Comparison of ENCODE assay signal across 28 mouse cellular contexts in the genomic region with DNA sequence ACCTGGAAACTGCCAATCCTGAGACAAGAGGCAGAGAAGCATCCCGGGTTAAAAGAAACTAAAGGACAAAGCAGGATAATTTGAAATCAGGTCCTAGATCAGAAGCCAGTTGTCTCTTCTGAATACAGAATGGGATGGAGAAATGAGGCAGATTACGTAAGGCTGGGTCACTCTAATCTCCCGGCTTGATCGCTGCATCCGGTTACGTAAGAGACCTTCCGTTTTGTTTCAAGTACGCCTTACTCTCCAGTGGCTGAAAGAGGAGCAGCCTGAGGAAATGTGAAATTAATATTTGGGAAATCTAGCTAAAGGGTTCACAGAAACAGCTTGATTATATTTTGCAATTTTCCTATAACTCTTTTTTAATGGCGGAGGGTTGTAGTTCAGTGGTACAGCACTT. TPM values are rescaled to one million over a fixed set of nuclear protein-coding genes. Genes with fewer than 3 reads are reported as not detected.
DNase-seq lines count a peak whose midpoint lies in the region; ATAC-seq and TF ChIP-seq lines count a peak whose summit lies in the region.
"Had no signal": no experiment of that assay in that cellular context is flagged by ENCODE, and none has a peak within 500 bp of the region (broad histone marks: within the 10 kb centered on the region; RNA-seq: fewer than 3 reads in every experiment).

No protein-coding gene starts in this region.

- no peak for TF ChIP-seq POLR2A in bone marrow macrophage, adult 2 months (IDR thresholded peaks at IDR 0.05; ENCODE audit: borderline replicate concordance, low read depth, low read length)

- 0 out of 2 replicates have a peak overlapping the region, but pooled peaks have one; percentile 7 for H3K4me2 ChIP-seq in liver, embryonic 15.5 days
- no peak overlapping the region for H3K4me2 ChIP-seq in liver, embryonic 11.5 days
- H3K4me2 ChIP-seq: embryonic facial prominence, embryonic 13.5 days; forebrain, embryonic 12.5 days; intestine, embryonic 15.5 days; midbrain, embryonic 12.5 days had no signal

- H3K9me3 ChIP-seq in liver, embryonic 15.5 days (replicated peaks), result no peaks in the 10 kb centered on the region
- no peaks in the 10 kb centered on the region for H3K9me3 ChIP-seq in liver, embryonic 11.5 days (ENCODE audit: control insufficient read depth, low read length)
- H3K9me3 ChIP-seq: embryonic facial prominence, embryonic 13.5 days; forebrain, embryonic 12.5 days; heart, embryonic 10.5 days; intestine, embryonic 15.5 days; midbrain, embryonic 12.5 days had no signal

- H3K27ac ChIP-seq in liver, embryonic 15.5 days (replicated peaks), result no peak overlapping the region
- H3K27ac ChIP-seq in liver, embryonic 11.5 days (ENCODE audit: low read depth, low read length), result no peak overlapping the region
- H3K27ac ChIP-seq in bone marrow macrophage, adult 2 months (ENCODE audit: insufficient read depth, low read depth, low read length), result peak overlapping the region; percentile 66
- H3K27ac ChIP-seq: embryonic facial prominence, embryonic 13.5 days; forebrain, embryonic 12.5 days; heart, embryonic 10.5 days; hindbrain, embryonic 10.5 days; intestine, embryonic 15.5 days; left cerebral cortex, adult 2 months; liver, embryonic 14.5 days; midbrain, embryonic 12.5 days; stomach, postnatal 0 days had no signal

- no peak for DNase-seq in liver, embryonic 11.5 days (ENCODE audit: low spot score)
- DNase-seq in lung, postnatal 10 days, result peak; percentile 47
- no peak for DNase-seq in B cell, adult 2 months
- no peak for DNase-seq in spleen, adult 18-20 months
- DNase-seq: adrenal gland, postnatal 36 days; cerebellum, adult 18-20 months; cerebellum, postnatal 14 days; embryo, embryonic 11 days; kidney, adult 9 months; kidney, postnatal 25 days; layer of hippocampus, adult 9-11 months; thymus, adult 2 months; thymus, postnatal 4 days had no signal

- peaks cover 7% of the 10 kb centered on the region; the same call in 1 of the 2 replicates for H3K4me1 ChIP-seq in liver, embryonic 15.5 days (replicated peaks)
- no peaks in the 10 kb centered on the region; the same call in 1 of the 2 replicates for H3K4me1 ChIP-seq in liver, embryonic 11.5 days (replicated peaks; ENCODE audit: control insufficient read depth, insufficient read depth, low read length)
- H3K4me1 ChIP-seq in bone marrow macrophage, adult 2 months (ENCODE audit: control insufficient read depth, insufficient read depth, low read length), result peaks cover 9% of the 10 kb centered on the region

- WGBS in liver, embryonic 15.5 days (ENCODE audit: insufficient replicate concordance), result 38% methylated on average over 9 of the region's 9 CpGs
- WGBS in liver, embryonic 11.5 days, result 70% methylated on average over 9 of the region's 9 CpGs

- ATAC-seq in liver, embryonic 15.5 days (ENCODE audit: insufficient read depth), result no peak
- no peak for ATAC-seq in liver, embryonic 11.5 days (replicated peaks; ENCODE audit: low FRiP score)
- ATAC-seq in megakaryocyte progenitor cell, adult 5-6 weeks (replicated peaks; ENCODE audit: poor library complexity), result peak; percentile 88
- ATAC-seq: activated CD4-positive, CD25-positive, alpha-beta regulatory T cell, adult 4 months; hindbrain, embryonic 16.5 days; intestine, embryonic 15.5 days had no signal

- no peaks in the 10 kb centered on the region for H3K36me3 ChIP-seq in liver, embryonic 15.5 days (replicated peaks)
- H3K36me3 ChIP-seq in liver, embryonic 11.5 days (ENCODE audit: control insufficient read depth, insufficient read depth, low read length), result no peaks in the 10 kb centered on the region
- H3K36me3 ChIP-seq: embryonic facial prominence, embryonic 13.5 days; forebrain, embryonic 12.5 days; heart, embryonic 10.5 days; hindbrain, embryonic 10.5 days; intestine, embryonic 15.5 days; midbrain, embryonic 12.5 days had no signal

- no peak overlapping the region for H3K9ac ChIP-seq in liver, embryonic 15.5 days
- no peak overlapping the region for H3K9ac ChIP-seq in liver, embryonic 11.5 days (ENCODE audit: low read depth, low read length)
- H3K9ac ChIP-seq: embryonic facial prominence, embryonic 13.5 days; forebrain, embryonic 12.5 days; intestine, embryonic 15.5 days; liver, embryonic 14.5 days; midbrain, embryonic 12.5 days had no signal

- H3K4me3 ChIP-seq in liver, embryonic 15.5 days (replicated peaks), result no peak overlapping the region
- no peak overlapping the region for H3K4me3 ChIP-seq in liver, embryonic 11.5 days (ENCODE audit: low read depth, low read length)
- no peak overlapping the region for H3K4me3 ChIP-seq in bone marrow macrophage, adult 2 months (ENCODE audit: insufficient read depth, low read length)
- H3K4me3 ChIP-seq: embryonic facial prominence, embryonic 13.5 days; erythroblast, embryonic 14.5 days; forebrain, embryonic 12.5 days; heart, embryonic 10.5 days; hindbrain, embryonic 10.5 days; intestine, embryonic 15.5 days; left cerebral cortex, adult 2 months; midbrain, embryonic 12.5 days had no signal

- TF ChIP-seq CTCF in bone marrow macrophage, adult 2 months (IDR thresholded peaks at IDR 0.05; ENCODE audit: low read depth, low read length), result no peak

- peaks cover 2% of the 10 kb centered on the region; the same call in 1 of the 2 replicates for H3K27me3 ChIP-seq in liver, embryonic 15.5 days
- H3K27me3 ChIP-seq in liver, embryonic 11.5 days (replicated peaks; ENCODE audit: control insufficient read depth, insufficient read depth, low read length), result no peaks in the 10 kb centered on the region; the same call in 1 of the 2 replicates
- H3K27me3 ChIP-seq: embryonic facial prominence, embryonic 13.5 days; forebrain, embryonic 12.5 days; intestine, embryonic 15.5 days had no signal

RNA-seq across cellular contexts. Expression of gene Ctdspl, which starts 13.2 kb away (rescaled TPM):
- 2.5 and 2.9 TPM in 2 replicates for polyA plus RNA-seq in liver, embryonic 15.5 days (2015; fragmentation: Nextera tagmentation; extraction: Ambion mirVana)
- 8.2 and 8.4 TPM in 2 replicates for polyA plus RNA-seq in liver, embryonic 11.5 days (2014; fragmentation: Nextera tagmentation; extraction: Ambion mirVana)
- 4.9 and 5.5 TPM in 2 replicates for polyA plus RNA-seq in bone marrow macrophage, adult 2 months (2012; ENCODE audit: insufficient read depth, insufficient read length, missing spikeins)
- 16.7 and 19.4 TPM in 2 replicates for total RNA-seq in megakaryocyte progenitor cell, adult 5-6 weeks (2015)
- 7.4 and 8.1 TPM in 2 replicates for total RNA-seq in megakaryocyte progenitor cell, adult 5-6 weeks (2017)
